Mouse (Mus musculus) hindbrain, embryonic 13.5 days (tissue): ENCODE data around the gene Cntrl. TPM values are rescaled to one million over a fixed set of nuclear protein-coding genes. Genes with fewer than 3 reads are reported as not detected.

ENCODE experiments used
- ATAC-seq: fragments of 200-750 bp; cut with Nextera tagmentation; 2 replicates; pipeline ENCODE4 v1.8.0; 2017; ENCODE audit warnings: moderate TSS enrichment; ENCODE audit not compliant: low FRiP score
- H3K27ac ChIP-seq: fragments of 300-500 bp; sonication (generic); 2 replicates; pipeline ENCODE4 v1.5.1; 2015; ENCODE audit warnings: inconsistent platforms, mild to moderate bottlenecking, moderate library complexity
- H3K27me3 ChIP-seq: fragments of 300-500 bp; sonication (generic); 2 replicates; pipeline ENCODE4 v1.6.1; 2015; ENCODE audit warnings: mild to moderate bottlenecking, inconsistent platforms
- H3K36me3 ChIP-seq: fragments of 300-500 bp; sonication (generic); 2 replicates; pipeline ENCODE4 v1.6.1; 2015; ENCODE audit warnings: mild to moderate bottlenecking, inconsistent platforms
- H3K4me1 ChIP-seq: fragments of 300-500 bp; sonication (generic); replicated peaks from 2 replicates; pipeline ENCODE4 v1.6.1; 2015; ENCODE audit warnings: inconsistent platforms
- H3K4me2 ChIP-seq: fragments of 300-500 bp; sonication (generic); 2 replicates; pipeline ENCODE4 v1.6.1; 2015; ENCODE audit warnings: inconsistent platforms, mild to moderate bottlenecking, moderate library complexity
- H3K4me3 ChIP-seq: fragments of 300-500 bp; sonication (generic); 2 replicates; pipeline ENCODE4 v1.5.1; 2015; ENCODE audit warnings: mild to moderate bottlenecking, inconsistent platforms
- H3K9ac ChIP-seq: fragments of 300-500 bp; sonication (generic); 2 replicates; pipeline ENCODE4 v1.6.1; 2015; ENCODE audit warnings: mild to moderate bottlenecking, inconsistent platforms
- H3K9me3 ChIP-seq: fragments of 300-500 bp; sonication (generic); 2 replicates; pipeline ENCODE4 v1.6.1; 2016; ENCODE audit warnings: inconsistent platforms
- WGBS: fragments of 180-500 bp; shearing (Covaris S2); methylation state at CpG from one replicate; pipeline ENCODE4 v1.1.7; 2015; 5-methylcytosine and 5-hydroxymethylcytosine counted together
- polyA plus RNA-seq: library from polyadenylated mRNA; unstranded; fragments of >200 nt; fragmentation: Nextera tagmentation; extraction: Ambion mirVana; gene quantifications from 2 replicates; pipeline ENCODE4 v1.2.1, GENCODE M21; 2015

The Cntrl gene
- polyA plus RNA-seq, 1 experiment from 2014 or later: 11.9 TPM

- Histone ChIP-seq H3K4me3 (no peak overlapping the region), H3K36me3 (no peaks in the 10 kb centered on the region), H3K9me3 (no peaks in the 10 kb centered on the region), H3K27ac (no peak overlapping the region), H3K4me2 (no peak overlapping the region), H3K27me3 (no peaks in the 10 kb centered on the region), H3K4me1 (no peaks in the 10 kb centered on the region), H3K9ac (no peak overlapping the region)
- no peak for ATAC-seq
- 82% methylated on average over 4 of the region's 4 CpGs for WGBS
Observed at GRCm38 (mm10) chr2:35087418-35087817, 21.9 kb upstream of the Cntrl start.

GRCm38 (mm10) chr2:35100529-35100928 lies 8.8 kb upstream of the Cntrl start:
- Histone ChIP-seq H3K4me3 (no peak overlapping the region), H3K27ac (no peak overlapping the region), H3K4me2 (no peak overlapping the region), H3K4me1 (no peaks in the 10 kb centered on the region), H3K27me3 (no peaks in the 10 kb centered on the region), H3K9me3 (no peaks in the 10 kb centered on the region), H3K9ac (no peak overlapping the region), H3K36me3 (no peaks in the 10 kb centered on the region)
- no peak for ATAC-seq
- 85% methylated on average over 6 of the region's 6 CpGs for WGBS

GRCm38 (mm10) chr2:35101443-35101842 lies 7.8 kb upstream of the Cntrl start, which contains the start of gene AI182371:
Gene AI182371, minus strand, starts transcription at chr2:35101543.
- no peak for ATAC-seq
- 94% methylated on average over 3 of the region's 3 CpGs for WGBS

GRCm38 (mm10) chr2:35102777-35103176 lies 6.5 kb upstream of the Cntrl start:
- ATAC-seq: no peak
- no peak overlapping the region for H3K4me3 ChIP-seq
- H3K9me3 ChIP-seq: no peaks in the 10 kb centered on the region

More at GRCm38 (mm10) chr2:35101443-35101842, 7.8 kb upstream of the Cntrl start, which contains the start of gene AI182371:
- no peaks in the 10 kb centered on the region for H3K27me3 ChIP-seq
- H3K4me1 ChIP-seq: no peaks in the 10 kb centered on the region
- no peak within 1 kb of the TSS for H3K9ac ChIP-seq
- no peak within 1 kb of the TSS for H3K27ac ChIP-seq
- H3K4me3 ChIP-seq: no peak within 1 kb of the TSS
- no peak within 1 kb of the TSS for H3K4me2 ChIP-seq
- no peaks in the 10 kb centered on the region for H3K9me3 ChIP-seq
- H3K36me3 ChIP-seq: no peaks in the 10 kb centered on the region

GRCm38 (mm10) chr2:35103558-35103957 lies 5.7 kb upstream of the Cntrl start:
- Histone ChIP-seq H3K36me3 (no peaks in the 10 kb centered on the region), H3K4me2 (no peak overlapping the region), H3K4me3 (no peak overlapping the region), H3K9ac (no peak overlapping the region), H3K27me3 (no peaks in the 10 kb centered on the region), H3K4me1 (no peaks in the 10 kb centered on the region), H3K27ac (no peak overlapping the region), H3K9me3 (no peaks in the 10 kb centered on the region)
- WGBS: 83% methylated on average over 5 of the region's 5 CpGs
- ATAC-seq: no peak

More at GRCm38 (mm10) chr2:35102777-35103176, 6.5 kb upstream of the Cntrl start:
- Histone ChIP-seq H3K9ac (no peak overlapping the region), H3K27ac (no peak overlapping the region), H3K4me1 (no peaks in the 10 kb centered on the region), H3K27me3 (no peaks in the 10 kb centered on the region), H3K4me2 (no peak overlapping the region), H3K36me3 (no peaks in the 10 kb centered on the region)

- H3K36me3 ChIP-seq: no peaks in the 10 kb centered on the region
- no peaks in the 10 kb centered on the region for H3K9me3 ChIP-seq
- H3K27me3 ChIP-seq: no peaks in the 10 kb centered on the region
- no peak overlapping the region for H3K9ac ChIP-seq
- no peak overlapping the region for H3K4me2 ChIP-seq
- H3K4me1 ChIP-seq: peaks cover under 1% of the 10 kb centered on the region; the same call in 1 of the 2 replicates
- H3K4me3 ChIP-seq: no peak overlapping the region
- 68% methylated on average over 3 of the region's 3 CpGs for WGBS
- H3K27ac ChIP-seq: no peak overlapping the region
- no peak for ATAC-seq
Observed at GRCm38 (mm10) chr2:35104843-35105242, 4.4 kb upstream of the Cntrl start.

GRCm38 (mm10) chr2:35107984-35108635 lies 1.2 kb upstream of the Cntrl start:
- 55% methylated on average over 5 of the region's 5 CpGs for WGBS
- H3K4me1 ChIP-seq: peaks cover 12% of the 10 kb centered on the region
- H3K9ac ChIP-seq: no peak overlapping the region
- no peaks in the 10 kb centered on the region for H3K36me3 ChIP-seq
- no peak overlapping the region for H3K4me2 ChIP-seq
- H3K4me3 ChIP-seq: no peak overlapping the region
- H3K27me3 ChIP-seq: no peaks in the 10 kb centered on the region
- ATAC-seq: no peak
- no peak overlapping the region for H3K27ac ChIP-seq
- H3K9me3 ChIP-seq: no peaks in the 10 kb centered on the region

- Histone ChIP-seq H3K9me3 (no peaks in the 10 kb centered on the region), H3K4me3 (peak overlapping the region; percentile 78), H3K27ac (peak overlapping the region; percentile 91), H3K27me3 (no peaks in the 10 kb centered on the region), H3K4me2 (peak overlapping the region; percentile 75), H3K4me1 (peaks cover 12% of the 10 kb centered on the region), H3K9ac (peak overlapping the region; percentile 79), H3K36me3 (no peaks in the 10 kb centered on the region)
- 32% methylated on average over 3 of the region's 3 CpGs for WGBS
- peak; percentile 64 for ATAC-seq
Observed at GRCm38 (mm10) chr2:35108712-35109111, 580 bp upstream of the Cntrl start.

GRCm38 (mm10) chr2:35109924-35110304 lies 622 bp downstream of the Cntrl start:
- H3K27me3 ChIP-seq: no peaks in the 10 kb centered on the region
- H3K4me2 ChIP-seq: peak overlapping the region; percentile 75
- WGBS: under 1% methylated on average over 13 of the region's 13 CpGs
- ATAC-seq: peak; percentile 21; the same call in 1 of the 2 replicates
- H3K4me1 ChIP-seq: peaks cover 12% of the 10 kb centered on the region
- H3K9ac ChIP-seq: peak overlapping the region; percentile 79
- H3K4me3 ChIP-seq: peak overlapping the region; percentile 78
- no peaks in the 10 kb centered on the region for H3K9me3 ChIP-seq
- no peak overlapping the region; the same call in 1 of the 2 replicates for H3K27ac ChIP-seq
- H3K36me3 ChIP-seq: no peaks in the 10 kb centered on the region

- Histone ChIP-seq H3K36me3 (peaks cover 4% of the 10 kb centered on the region; the same call in 1 of the 2 replicates), H3K4me3 (no peak overlapping the region), H3K27me3 (no peaks in the 10 kb centered on the region), H3K27ac (no peak overlapping the region), H3K9me3 (no peaks in the 10 kb centered on the region), H3K4me2 (peak overlapping the region; percentile 75; the same call in 1 of the 2 replicates), H3K9ac (no peak overlapping the region), H3K4me1 (peaks cover 12% of the 10 kb centered on the region)
- ATAC-seq: no peak
- 82% methylated on average over 2 of the region's 2 CpGs for WGBS
Observed at GRCm38 (mm10) chr2:35110521-35110920, 1.2 kb downstream of the Cntrl start.

GRCm38 (mm10) chr2:35124716-35125115 lies 15.4 kb downstream of the Cntrl start:
- H3K9me3 ChIP-seq: no peaks in the 10 kb centered on the region
- no peak overlapping the region for H3K4me2 ChIP-seq
- no peak overlapping the region for H3K9ac ChIP-seq
- H3K4me3 ChIP-seq: no peak overlapping the region
- WGBS: 74% methylated on average over 7 of the region's 7 CpGs
- no peak for ATAC-seq
- no peaks in the 10 kb centered on the region for H3K27me3 ChIP-seq
- peaks cover 42% of the 10 kb centered on the region for H3K36me3 ChIP-seq
- H3K27ac ChIP-seq: no peak overlapping the region
- H3K4me1 ChIP-seq: no peaks in the 10 kb centered on the region

- 0 out of 2 replicates have a peak, but pooled peaks have one; percentile 36 for ATAC-seq
- Histone ChIP-seq H3K4me3 (no peak overlapping the region), H3K27ac (no peak overlapping the region), H3K9ac (no peak overlapping the region), H3K9me3 (no peaks in the 10 kb centered on the region), H3K4me1 (peaks cover 17% of the 10 kb centered on the region), H3K4me2 (peak overlapping the region; percentile 57), H3K36me3 (peaks cover 29% of the 10 kb centered on the region), H3K27me3 (no peaks in the 10 kb centered on the region)
Observed at GRCm38 (mm10) chr2:35131491-35131890, 22.2 kb downstream of the Cntrl start.
